Mouse (Mus musculus) MEL (cell line): ENCODE results near the gene Tomm40l. TPM values are rescaled to one million over a fixed set of nuclear protein-coding genes. Genes with fewer than 3 reads are reported as not detected.

ENCODE experiments used
- DNase-seq: peaks from one replicate; pipeline ENCODE4 v3.0.0; 2011; ENCODE audit warnings: low read depth, low spot score
- H3K27ac ChIP-seq: 2 replicates; pipeline ENCODE4 v1.5.1; 2012; ENCODE audit warnings: low read depth, mild to moderate bottlenecking, control low read depth, low read length, moderate library complexity; ENCODE audit not compliant: control insufficient read depth
- H3K27me3 ChIP-seq, 2 experiments: fragments of 150-350 bp in 1 of 2; sonication (generic) in 1 of 2; 2 replicates each; pipeline ENCODE4 v1.6.1; 2012; ENCODE audit warnings: low read length in 2 of 2, mild to moderate bottlenecking in 2 of 2, improper control_type of control experiment in 1 of 2, moderate library complexity in 1 of 2; ENCODE audit not compliant: insufficient read depth in 2 of 2, control insufficient read depth in 1 of 2
- H3K36me3 ChIP-seq, 2 experiments: 2 replicates each; pipeline ENCODE4 v1.6.1; 2012 to 2014; ENCODE audit warnings: low read length in 2 of 2, improper control_type of control experiment in 1 of 2, inconsistent platforms in 1 of 2, mild to moderate bottlenecking in 1 of 2; ENCODE audit not compliant: insufficient read depth in 2 of 2, control insufficient read depth in 1 of 2
- H3K4me1 ChIP-seq, 2 experiments: fragments of 150-350 bp in 1 of 2; sonication (generic) in 1 of 2; 2 replicates each; pipeline ENCODE4 v1.6.1; 2012; ENCODE audit warnings: low read length in 2 of 2, improper control_type of control experiment in 1 of 2, mild to moderate bottlenecking in 1 of 2; ENCODE audit not compliant: insufficient read depth in 2 of 2, control insufficient read depth in 1 of 2
- H3K4me3 ChIP-seq, 2 experiments: fragments of 150-350 bp in 1 of 2; sonication (generic) in 1 of 2; 2 replicates each; pipeline ENCODE4 v1.5.1; 2012; ENCODE audit warnings: low read depth in 2 of 2, low read length in 2 of 2, mild to moderate bottlenecking in 2 of 2, moderate library complexity in 2 of 2, control low read depth in 1 of 2, improper control_type of control experiment in 1 of 2; ENCODE audit not compliant: control insufficient read depth in 1 of 2, insufficient read depth in 1 of 2
- H3K79me2 ChIP-seq: 2 replicates; pipeline ENCODE4 v1.6.1; 2012; ENCODE audit warnings: mild to moderate bottlenecking, low read length, moderate library complexity; ENCODE audit not compliant: control insufficient read depth, poor library complexity, insufficient read depth
- H3K9ac ChIP-seq: 2 replicates; pipeline ENCODE4 v1.6.1; 2012; ENCODE audit warnings: low read depth, mild to moderate bottlenecking, control low read depth, low read length, moderate library complexity; ENCODE audit not compliant: control insufficient read depth, poor library complexity, severe bottlenecking
- H3K9me3 ChIP-seq: fragments of 150-350 bp; sonication (generic); replicated peaks from 2 replicates; pipeline ENCODE4 v1.6.1; 2012; ENCODE audit warnings: mild to moderate bottlenecking, low read length, improper control_type of control experiment, moderate library complexity; ENCODE audit not compliant: insufficient read depth
- E2F4 ChIP-seq: IDR thresholded peaks from 2 replicates; pipeline ENCODE4 v1.6.1; 2011; ENCODE audit warnings: low read depth, low read length, improper control_type of control experiment, borderline replicate concordance
- ELF1 ChIP-seq: IDR thresholded peaks from 2 replicates; pipeline ENCODE4 v1.6.1; 2014; ENCODE audit warnings: low read depth, mild to moderate bottlenecking, inconsistent platforms, low read length, improper control_type of control experiment, moderate library complexity
- EP300 ChIP-seq, 2 experiments: IDR thresholded peaks; 2 replicates each; pipeline ENCODE4 v1.6.1; 2011; ENCODE audit warnings: improper control_type of control experiment in 2 of 2, low read length in 2 of 2, low read depth in 1 of 2, mild to moderate bottlenecking in 1 of 2
- ETS1 ChIP-seq: IDR thresholded peaks from 2 replicates; pipeline ENCODE4 v1.6.1; 2012; ENCODE audit warnings: low read depth, mild to moderate bottlenecking, inconsistent platforms, low read length, improper control_type of control experiment, moderate library complexity
- GATA1 ChIP-seq: IDR thresholded peaks from 2 replicates; pipeline ENCODE4 v1.6.1; 2011; ENCODE audit warnings: low read depth, low read length, improper control_type of control experiment
- HCFC1 ChIP-seq: IDR thresholded peaks from 2 replicates; pipeline ENCODE4 v1.6.1; 2012; ENCODE audit warnings: low read depth, mild to moderate bottlenecking, inconsistent platforms, low read length, improper control_type of control experiment, moderate library complexity
- JUND ChIP-seq: IDR thresholded peaks from 2 replicates; pipeline ENCODE4 v1.6.1; 2011; ENCODE audit warnings: low read depth, mild to moderate bottlenecking, improper control_type of control experiment, low read length
- MEF2A ChIP-seq: IDR thresholded peaks from 2 replicates; pipeline ENCODE4 v1.6.1; 2014; ENCODE audit warnings: low read depth, mild to moderate bottlenecking, inconsistent platforms, low read length, improper control_type of control experiment; ENCODE audit not compliant: poor library complexity, insufficient replicate concordance, severe bottlenecking; ENCODE audit errors: extremely low read depth
- MYC ChIP-seq: IDR thresholded peaks from 2 replicates; pipeline ENCODE4 v1.6.1; 2011; ENCODE audit warnings: low read depth, mild to moderate bottlenecking, low read length, improper control_type of control experiment, moderate library complexity
- NELFE ChIP-seq: IDR thresholded peaks from 2 replicates; pipeline ENCODE4 v1.6.1; 2011; ENCODE audit warnings: low read depth, low read length, improper control_type of control experiment
- POLR2AphosphoS5 ChIP-seq: IDR thresholded peaks from 2 replicates; pipeline ENCODE4 v1.6.1; 2012; ENCODE audit warnings: low read depth, borderline replicate concordance, mild to moderate bottlenecking, inconsistent platforms, low read length, moderate library complexity, mixed read lengths
- SIN3A ChIP-seq: IDR thresholded peaks from 2 replicates; pipeline ENCODE4 v1.6.1; 2012; ENCODE audit warnings: low read length, improper control_type of control experiment, inconsistent platforms
- SMC3 ChIP-seq: IDR thresholded peaks from 2 replicates; pipeline ENCODE4 v1.6.1; 2011; ENCODE audit warnings: low read depth, low read length, improper control_type of control experiment
- TBP ChIP-seq: IDR thresholded peaks from 2 replicates; pipeline ENCODE4 v1.8.0; 2011; ENCODE audit warnings: low read depth, low read length, improper control_type of control experiment
- ZC3H11A ChIP-seq: IDR thresholded peaks from 2 replicates; pipeline ENCODE4 v1.6.1; 2012; ENCODE audit warnings: low read depth, mild to moderate bottlenecking, inconsistent platforms, low read length, improper control_type of control experiment
- ZMIZ1 ChIP-seq: IDR thresholded peaks from 2 replicates; pipeline ENCODE4 v1.6.1; 2012; ENCODE audit warnings: low read depth, mild to moderate bottlenecking, inconsistent platforms, low read length, improper control_type of control experiment, moderate library complexity
- polyA plus RNA-seq, 2 experiments: library from polyadenylated mRNA; stranded (reverse) in 1 of 2; unstranded in 1 of 2; fragments of >175 nt in 1 of 2; fragments of >200 nt in 1 of 2; gene quantifications; 2 replicates each; pipeline versions ENCODE4 v1.2.1 to v1.2.4; 2012; ENCODE audit warnings: low replicate concordance in 2 of 2, low read depth in 1 of 2; ENCODE audit not compliant: insufficient read length in 2 of 2, insufficient read depth in 1 of 2, missing spikeins in 1 of 2
- total RNA-seq: library from RNA; depleted of rRNA; stranded (reverse); fragments of 300-350 nt; gene quantifications from 2 replicates; pipeline ENCODE4 v1.2.3, GENCODE M21; 2012

Tomm40l gene
- total and polyA plus RNA-seq, 3 experiments = 40.7 to 43.4 TPM; not detected in 1

- TF ChIP-seq JUND (no peak), TBP (peak; percentile 72), GATA1 (peak; percentile 46), E2F4 (no peak), MEF2A (no peak)
These were observed at the start of gene Tomm40l (continued) for GRCm38 (mm10) chr1:171222238-171223155.

GRCm38 (mm10) chr1:171272086-171272485, 49.8 kb upstream of the Tomm40l start:
- H3K9me3 ChIP-seq = no peaks in the 10 kb centered on the region
- peaks cover 1 to 29% of the 10 kb centered on the region in 2 experiments; a peak in 3 of 4 replicates for H3K36me3 ChIP-seq
- no peaks in the 10 kb centered on the region for H3K27me3 ChIP-seq
- DNase-seq = peak; percentile 76
- H3K4me1 ChIP-seq = peaks cover 13 to 21% of the 10 kb centered on the region in 2 experiments
- H3K4me3 ChIP-seq = peak overlapping the region; percentile 73 to 89
- H3K79me2 ChIP-seq = no peaks in the 10 kb centered on the region; the same call in 1 of the 2 replicates
- peak overlapping the region; percentile 53 for H3K27ac ChIP-seq
- TF ChIP-seq POLR2AphosphoS5 (no peak), NELFE (0 out of 2 replicates have a peak, but pooled peaks have one; percentile 3), ELF1 (0 out of 2 replicates have a peak, but pooled peaks have one; percentile 28), SIN3A (peak; percentile 35; the same call in 1 of the 2 replicates), MYC (no peak), ETS1 (peak; percentile 42; the same call in 1 of the 2 replicates), HCFC1 (0 out of 2 replicates have a peak, but pooled peaks have one; percentile 49), SMC3 (no peak), E2F4 (no peak), EP300 (IDR thresholded peaks at IDR 0.05; ENCODE audit: low read depth in 1 of 2, low read length in 2 of 2) (peak in 1 of 2 experiments; percentile 57; a peak in 1 of 4 replicates), ZC3H11A (no peak)
- TF ChIP-seq, all 39 proteins: peak for 6
- H3K9ac ChIP-seq = peak overlapping the region; percentile 51

- H3K27ac ChIP-seq = peak overlapping the region; percentile 53
- no peaks in the 10 kb centered on the region for H3K9me3 ChIP-seq
- H3K4me3 ChIP-seq = peak overlapping the region; percentile 73 to 89
- peak overlapping the region; percentile 51 for H3K9ac ChIP-seq
- peaks cover 1 to 30% of the 10 kb centered on the region in 2 experiments; a peak in 3 of 4 replicates for H3K36me3 ChIP-seq
- TF ChIP-seq NELFE = 0 out of 2 replicates have a peak, but pooled peaks have one; percentile 10
- TF ChIP-seq ETS1 = no peak
- 0 out of 2 replicates have a peak, but pooled peaks have one; percentile 14 for TF ChIP-seq ZMIZ1
- TF ChIP-seq, all 39 proteins: peak for 2
- peak; percentile 46 for DNase-seq
- Histone ChIP-seq H3K79me2 (no peaks in the 10 kb centered on the region; the same call in 1 of the 2 replicates), H3K4me1 (peaks cover 16 to 23% of the 10 kb centered on the region in 2 experiments), H3K27me3 (no peaks in the 10 kb centered on the region)
These were observed 49.3 kb upstream of the Tomm40l start for GRCm38 (mm10) chr1:171271622-171272021.
